Mouse (Mus musculus): ENCODE measurements at regions not wholly inside any gene's neighbourhood (a gene's known extent, or its start where the extent isn't known, plus 50 kb on each side); places are given as distances from the start of the nearest gene placed in this dataset.

- no peak for TF ChIP-seq POLR2A (IDR thresholded peaks at IDR 0.05; ENCODE audit: borderline replicate concordance, insufficient read depth, low read length)
- no peak for TF ChIP-seq CTCF (IDR thresholded peaks at IDR 0.05; ENCODE audit: borderline replicate concordance, insufficient read depth, low read depth, low read length)
Measured at GRCm38 (mm10) chr16:78737902-78738301, 161.4 kb upstream of the D16Ertd472e start.

Measured in cerebellum, adult 2 months (tissue).